Mouse (Mus musculus) neural tube, embryonic 11.5 days (tissue): ENCODE measurements around the gene Fcrl5. TPM values are rescaled to one million over a fixed set of nuclear protein-coding genes. Genes with fewer than 3 reads are reported as not detected.

Experiments
- ATAC-seq: fragments of 200-750 bp; cut with Nextera tagmentation; 2 replicates; pipeline ENCODE4 v1.8.0; 2017; ENCODE audit warnings: moderate number of reproducible peaks, mild to moderate bottlenecking, moderate TSS enrichment, moderate library complexity; ENCODE audit not compliant: insufficient read depth, low FRiP score, low TSS enrichment
- DNase-seq: peaks from one replicate; pipeline ENCODE4 v3.0.0-alpha.2; 2015; ENCODE audit warnings: low spot score
- H3K27ac ChIP-seq: fragments of 300-500 bp; sonication (generic); 2 replicates; pipeline ENCODE4 v1.5.1; 2014; ENCODE audit warnings: low read depth, mild to moderate bottlenecking, low read length
- H3K27me3 ChIP-seq: fragments of 300-500 bp; sonication (generic); 2 replicates; pipeline ENCODE4 v1.6.1; 2014; ENCODE audit warnings: mild to moderate bottlenecking, low read length, mixed read lengths; ENCODE audit not compliant: control insufficient read depth, insufficient read depth
- H3K36me3 ChIP-seq: fragments of 300-500 bp; sonication (generic); 2 replicates; pipeline ENCODE4 v1.6.1; 2014; ENCODE audit warnings: mild to moderate bottlenecking, low read length, moderate library complexity, mixed read lengths; ENCODE audit not compliant: control insufficient read depth, insufficient read depth
- H3K4me1 ChIP-seq: fragments of 300-500 bp; sonication (generic); 2 replicates; pipeline ENCODE4 v1.6.1; 2014; ENCODE audit warnings: low read length, mixed read lengths; ENCODE audit not compliant: control insufficient read depth, insufficient read depth
- H3K4me2 ChIP-seq: fragments of 300-500 bp; sonication (generic); 2 replicates; pipeline ENCODE4 v1.6.1; 2014; ENCODE audit warnings: low read depth, mild to moderate bottlenecking, moderate library complexity
- H3K4me3 ChIP-seq: fragments of 300-500 bp; sonication (generic); 2 replicates; pipeline ENCODE4 v1.5.1; 2014; ENCODE audit warnings: low read depth, low read length
- H3K9ac ChIP-seq: fragments of 300-500 bp; sonication (generic); 2 replicates; pipeline ENCODE4 v1.6.1; 2014; ENCODE audit warnings: mild to moderate bottlenecking, low read length
- H3K9me3 ChIP-seq: fragments of 300-500 bp; sonication (generic); 2 replicates; pipeline ENCODE4 v1.6.1; 2016; ENCODE audit warnings: low read length; ENCODE audit not compliant: control insufficient read depth
- WGBS: fragments of 180-500 bp; shearing (Covaris S2); extraction: QIAGEN DNeasy Blood & Tissue Kit; methylation state at CpG from one replicate; pipeline ENCODE4 v1.1.7; 2014; 5-methylcytosine and 5-hydroxymethylcytosine counted together
- polyA plus RNA-seq: library from polyadenylated mRNA; unstranded; fragments of >200 nt; fragmentation: Nextera tagmentation; extraction: Ambion mirVana; gene quantifications from 2 replicates; pipeline ENCODE4 v1.2.1, GENCODE M21; 2014

The Fcrl5 gene
- polyA plus RNA-seq = not detected in 2 replicates

- H3K9me3 ChIP-seq = no peaks in the 10 kb centered on the region
- no peaks in the 10 kb centered on the region for H3K36me3 ChIP-seq
- no peak within 1 kb of the TSS for H3K27ac ChIP-seq
- H3K4me3 ChIP-seq = no peak within 1 kb of the TSS
- H3K9ac ChIP-seq = no peak within 1 kb of the TSS
- WGBS = 92% methylated on average over 5 of the region's 5 CpGs
- H3K27me3 ChIP-seq = no peaks in the 10 kb centered on the region
- ATAC-seq (no peak), DNase-seq (no peak)
- no peaks in the 10 kb centered on the region for H3K4me1 ChIP-seq
- no peak within 1 kb of the TSS for H3K4me2 ChIP-seq
These were observed at the start of gene Fcrl5 for GRCm38 (mm10) chr3:87435479-87435878. Gene Fcrl5 (plus strand): TSS chr3:87435773.

GRCm38 (mm10) chr3:87390935-87391334 lies 44.6 kb upstream of the Fcrl5 start:
- H3K4me1 ChIP-seq = no peaks in the 10 kb centered on the region
- H3K4me3 ChIP-seq = no peak overlapping the region
- H3K9ac ChIP-seq = no peak overlapping the region
- DNase-seq = no peak
- H3K27me3 ChIP-seq = no peaks in the 10 kb centered on the region
- H3K9me3 ChIP-seq = no peaks in the 10 kb centered on the region
- 93% methylated on average over 1 of the region's 1 CpGs for WGBS
- no peak overlapping the region for H3K27ac ChIP-seq
- H3K36me3 ChIP-seq = no peaks in the 10 kb centered on the region
- no peak overlapping the region for H3K4me2 ChIP-seq
- ATAC-seq = no peak

- H3K4me3 ChIP-seq = no peak overlapping the region
- no peaks in the 10 kb centered on the region for H3K27me3 ChIP-seq
- H3K27ac ChIP-seq = no peak overlapping the region
- no peaks in the 10 kb centered on the region for H3K36me3 ChIP-seq
- DNase-seq (no peak), ATAC-seq (no peak)
- no peaks in the 10 kb centered on the region for H3K9me3 ChIP-seq
- 64% methylated on average over 4 of the region's 4 CpGs for WGBS
- H3K4me2 ChIP-seq = no peak overlapping the region
- H3K4me1 ChIP-seq = no peaks in the 10 kb centered on the region
- H3K9ac ChIP-seq = no peak overlapping the region
These were observed 36.8 kb upstream of the Fcrl5 start for GRCm38 (mm10) chr3:87398809-87399208.

GRCm38 (mm10) chr3:87399906-87400305 lies 35.7 kb upstream of the Fcrl5 start:
- Histone ChIP-seq H3K27ac (no peak overlapping the region), H3K4me1 (no peaks in the 10 kb centered on the region), H3K27me3 (no peaks in the 10 kb centered on the region), H3K4me3 (no peak overlapping the region), H3K9me3 (no peaks in the 10 kb centered on the region), H3K9ac (no peak overlapping the region), H3K36me3 (no peaks in the 10 kb centered on the region), H3K4me2 (no peak overlapping the region)
- no peak for ATAC-seq
- 75% methylated on average over 4 of the region's 4 CpGs for WGBS
- no peak for DNase-seq

- no peak for ATAC-seq
- no peaks in the 10 kb centered on the region for H3K36me3 ChIP-seq
- H3K27me3 ChIP-seq = no peaks in the 10 kb centered on the region
- H3K4me3 ChIP-seq = no peak overlapping the region
- 85% methylated on average over 5 of the region's 5 CpGs for WGBS
- H3K27ac ChIP-seq = no peak overlapping the region
- no peak for DNase-seq
- no peaks in the 10 kb centered on the region for H3K9me3 ChIP-seq
- no peak overlapping the region for H3K4me2 ChIP-seq
- no peak overlapping the region for H3K9ac ChIP-seq
- H3K4me1 ChIP-seq = no peaks in the 10 kb centered on the region
These were observed 34.3 kb upstream of the Fcrl5 start for GRCm38 (mm10) chr3:87401321-87401720.

- no peak overlapping the region for H3K4me2 ChIP-seq
- H3K4me3 ChIP-seq = no peak overlapping the region
- H3K27ac ChIP-seq = no peak overlapping the region
- no peak overlapping the region for H3K9ac ChIP-seq
- no peaks in the 10 kb centered on the region for H3K27me3 ChIP-seq
- H3K4me1 ChIP-seq = no peaks in the 10 kb centered on the region
- no peak for ATAC-seq
- no peaks in the 10 kb centered on the region for H3K36me3 ChIP-seq
- DNase-seq = peak; percentile 19
- 32% methylated on average over 4 of the region's 4 CpGs for WGBS
- no peaks in the 10 kb centered on the region for H3K9me3 ChIP-seq
These were observed 27.4 kb upstream of the Fcrl5 start for GRCm38 (mm10) chr3:87408171-87408570.

GRCm38 (mm10) chr3:87409196-87409935 lies 26.2 kb upstream of the Fcrl5 start:
- Histone ChIP-seq H3K4me1 (no peaks in the 10 kb centered on the region), H3K4me2 (no peak overlapping the region), H3K9me3 (no peaks in the 10 kb centered on the region), H3K27me3 (no peaks in the 10 kb centered on the region), H3K27ac (no peak overlapping the region), H3K36me3 (no peaks in the 10 kb centered on the region), H3K4me3 (no peak overlapping the region), H3K9ac (no peak overlapping the region)
- no peak for ATAC-seq
- DNase-seq = no peak
- 83% methylated on average over 4 of the region's 4 CpGs for WGBS

- Histone ChIP-seq H3K27me3 (no peaks in the 10 kb centered on the region), H3K27ac (no peak overlapping the region), H3K9me3 (no peaks in the 10 kb centered on the region), H3K4me3 (no peak overlapping the region), H3K4me1 (no peaks in the 10 kb centered on the region), H3K9ac (no peak overlapping the region), H3K4me2 (no peak overlapping the region), H3K36me3 (no peaks in the 10 kb centered on the region)
- ATAC-seq = no peak
- WGBS = 80% methylated on average over 6 of the region's 6 CpGs
- no peak for DNase-seq
These were observed 25.0 kb upstream of the Fcrl5 start for GRCm38 (mm10) chr3:87410605-87411004.

- peak; percentile 45; the same call in 1 of the 2 replicates for ATAC-seq
- Histone ChIP-seq H3K36me3 (no peaks in the 10 kb centered on the region), H3K9me3 (no peaks in the 10 kb centered on the region), H3K27ac (no peak overlapping the region), H3K4me2 (peak overlapping the region; percentile 8; the same call in 1 of the 2 replicates), H3K4me1 (no peaks in the 10 kb centered on the region), H3K27me3 (no peaks in the 10 kb centered on the region), H3K4me3 (no peak overlapping the region), H3K9ac (no peak overlapping the region)
- WGBS = 9% methylated on average over 12 of the region's 12 CpGs
- peak; percentile 74 for DNase-seq
These were observed 24.4 kb upstream of the Fcrl5 start for GRCm38 (mm10) chr3:87411150-87411549.
